In the genomic region with DNA sequence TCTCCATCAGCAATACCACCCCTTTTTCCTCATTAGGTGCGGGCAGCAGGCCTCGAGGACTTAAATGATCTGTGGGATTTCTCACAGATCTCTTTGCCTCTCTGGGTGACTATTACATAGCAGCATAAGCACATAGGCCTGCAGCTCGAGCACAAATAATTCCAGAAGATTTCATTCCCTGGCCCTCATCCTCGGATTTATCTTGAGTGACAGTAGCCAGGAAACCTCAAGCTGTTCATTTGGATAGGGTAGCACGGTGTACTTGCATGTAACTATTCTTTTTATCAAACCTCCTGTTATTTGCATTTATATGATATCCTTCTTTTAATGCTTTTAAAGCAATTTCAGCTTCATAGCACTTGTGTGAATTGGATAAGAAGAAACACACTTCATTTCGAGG, we compare ENCODE assay signal across 14 mouse cellular contexts.
"Had no signal": no experiment of that assay in that cellular context is flagged by ENCODE, and none has a peak within 500 bp of the region (broad histone marks: within the 10 kb centered on the region; RNA-seq: fewer than 3 reads in every experiment).

No protein-coding gene starts in this region.

- H3K4me1 ChIP-seq: limb, embryonic 15.5 days; liver, embryonic 12.5 days; midbrain, embryonic 10.5 days; neural tube, embryonic 13.5 days had no signal

- H3K27me3 ChIP-seq: limb, embryonic 15.5 days; liver, embryonic 12.5 days; neural tube, embryonic 13.5 days had no signal

- H3K9ac ChIP-seq: limb, embryonic 15.5 days; liver, embryonic 12.5 days; lung, embryonic 14.5 days; neural tube, embryonic 13.5 days had no signal

- ATAC-seq: liver, embryonic 12.5 days; midbrain, embryonic 16.5 days had no signal

- H3K9me3 ChIP-seq: limb, embryonic 15.5 days; midbrain, embryonic 10.5 days; neural tube, embryonic 13.5 days had no signal

- H3K36me3 ChIP-seq: limb, embryonic 15.5 days; liver, embryonic 12.5 days; midbrain, embryonic 10.5 days; neural tube, embryonic 13.5 days had no signal

- H3K4me2 ChIP-seq: limb, embryonic 15.5 days; liver, embryonic 12.5 days; lung, embryonic 14.5 days; neural tube, embryonic 13.5 days had no signal

- DNase-seq: kidney, postnatal 10 days; lung, embryonic 14.5 days; lung, postnatal 10 days; lung, postnatal 4 days; retina, postnatal 1 day; right cerebral cortex, postnatal 4 days; spleen, adult 18-20 months; thymus, adult 18-20 months; thymus, postnatal 14 days had no signal

- H3K27ac ChIP-seq: limb, embryonic 15.5 days; liver, embryonic 12.5 days; midbrain, embryonic 10.5 days; neural tube, embryonic 13.5 days had no signal

- H3K4me3 ChIP-seq: limb, embryonic 15.5 days; liver, embryonic 12.5 days; midbrain, embryonic 10.5 days; neural tube, embryonic 13.5 days had no signal
